Mouse (Mus musculus) thymus, postnatal 0 days (tissue): ENCODE measurements around the gene Mkln1. TPM values are rescaled to one million over a fixed set of nuclear protein-coding genes. Genes with fewer than 3 reads are reported as not detected.

ENCODE experiments used
- DNase-seq: peaks from one replicate; pipeline ENCODE4 v3.0.0-alpha.2; 2015; ENCODE audit warnings: low spot score
- polyA plus RNA-seq: library from polyadenylated mRNA; unstranded; fragments of >200 nt; fragmentation: Nextera tagmentation; extraction: Ambion mirVana; gene quantifications from 2 replicates; pipeline ENCODE4 v1.2.1, GENCODE M21; 2015

Mkln1 gene
- polyA plus RNA-seq, 1 experiment from 2014 or later, result 207 TPM

DNA sequence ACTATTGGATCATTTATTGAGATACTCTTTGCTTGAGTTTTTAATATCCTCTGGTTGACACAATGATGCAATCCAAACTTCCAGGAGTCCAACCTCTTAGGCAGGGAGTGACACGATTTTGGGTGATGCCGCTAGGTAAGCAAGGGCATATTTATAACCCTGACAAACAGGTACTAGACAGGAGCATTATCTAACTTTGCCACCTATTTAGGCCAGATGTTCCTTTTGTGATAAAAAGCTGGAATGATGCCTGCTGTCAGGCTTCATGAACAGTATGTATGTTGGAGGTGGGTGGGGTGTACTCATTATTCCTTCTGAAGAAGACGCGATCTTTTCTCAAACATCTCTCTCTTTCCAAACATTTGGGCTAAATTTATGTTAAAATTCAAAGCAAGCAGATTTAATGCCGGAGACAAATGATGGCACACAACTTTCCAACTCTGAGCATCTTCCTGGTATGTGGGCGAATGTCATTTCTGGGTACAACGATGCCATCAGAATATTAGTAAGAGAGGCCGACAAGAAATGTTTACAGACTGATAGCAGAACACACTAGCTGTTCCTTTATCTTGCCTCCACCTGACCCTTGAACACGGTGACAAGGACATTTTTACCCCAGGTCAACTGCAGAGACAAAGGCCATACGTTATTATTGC is 632 bp upstream of the Mkln1 start:
- no peak for DNase-seq

DNA sequence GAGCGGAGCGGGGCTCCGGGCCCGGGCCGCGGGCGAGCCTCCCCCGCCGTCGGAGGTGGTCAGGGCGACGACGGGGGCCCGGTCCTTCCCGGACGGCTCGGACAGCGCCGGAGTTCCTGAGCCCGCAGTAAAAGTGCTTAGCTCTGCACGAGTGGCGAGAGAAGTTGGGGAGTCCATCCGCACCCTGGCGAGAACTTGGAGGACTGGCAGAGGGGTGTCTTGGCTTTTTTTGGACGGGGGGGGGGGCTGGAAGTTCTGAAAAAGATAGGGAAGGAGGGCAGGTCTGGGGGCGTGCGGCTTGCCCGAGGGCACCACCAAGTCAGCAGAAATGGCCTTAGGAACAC is 643 bp downstream of the Mkln1 start:
- DNase-seq, result no peak

DNA sequence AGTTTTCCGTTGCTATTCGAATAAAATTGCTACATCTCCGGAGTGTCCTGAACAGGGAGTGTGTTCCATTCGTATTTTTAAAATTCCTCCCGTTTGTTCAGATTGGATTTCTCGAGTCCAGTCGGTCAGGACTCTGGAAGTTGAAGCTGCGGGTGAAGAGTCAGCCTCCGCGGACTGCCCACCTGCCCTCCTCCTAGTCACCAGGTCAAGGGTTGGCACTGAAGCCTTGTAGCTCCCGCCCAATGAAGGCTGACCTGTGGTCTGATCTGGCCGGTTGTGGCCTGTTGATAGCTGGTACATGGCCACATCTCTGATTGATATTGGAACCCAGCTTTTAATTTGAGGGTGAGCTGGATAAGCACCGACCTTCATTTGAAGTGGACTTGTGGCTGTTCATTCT is 1.0 kb downstream of the Mkln1 start:
- no peak for DNase-seq

DNA sequence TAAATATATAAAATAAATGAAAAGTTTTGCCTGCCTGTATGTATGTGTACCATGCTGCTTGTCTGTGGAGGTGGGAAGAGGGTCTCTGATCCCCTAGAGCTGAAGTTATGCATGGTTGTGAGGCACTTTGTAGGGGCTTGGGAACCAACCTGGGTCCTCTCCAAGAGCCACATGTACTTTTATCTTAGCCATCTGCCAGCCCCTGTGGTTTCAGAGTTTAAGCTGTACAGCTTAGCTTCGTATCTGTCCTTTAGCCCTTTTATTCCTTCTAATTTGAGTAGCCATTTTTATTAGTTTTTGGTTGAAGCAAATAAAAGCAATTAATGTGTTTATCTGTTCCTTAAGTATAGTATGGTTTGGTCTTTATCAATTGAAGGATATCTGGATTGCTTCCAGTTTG is 12.5 kb downstream of the Mkln1 start:
- DNase-seq, result no peak

DNA sequence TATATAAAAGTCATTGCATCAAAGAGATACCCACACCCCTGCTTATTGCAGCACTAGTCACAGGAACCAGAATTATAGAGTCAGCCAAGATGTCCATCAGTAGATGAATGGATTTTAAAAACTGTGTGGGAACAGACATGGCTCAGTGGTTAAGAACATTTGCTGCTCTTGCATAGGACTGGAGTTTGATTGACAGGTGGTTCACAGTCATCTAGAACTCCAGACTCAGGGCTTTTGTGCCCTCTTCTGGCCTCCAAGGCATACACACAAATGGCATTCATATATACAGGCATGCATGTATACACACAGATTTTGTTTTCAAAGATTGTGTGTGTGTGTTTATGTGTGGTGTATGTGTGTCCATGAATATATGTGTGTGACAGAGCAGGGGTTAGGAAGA is 14.0 kb downstream of the Mkln1 start:
- peak; percentile 57 for DNase-seq

DNA sequence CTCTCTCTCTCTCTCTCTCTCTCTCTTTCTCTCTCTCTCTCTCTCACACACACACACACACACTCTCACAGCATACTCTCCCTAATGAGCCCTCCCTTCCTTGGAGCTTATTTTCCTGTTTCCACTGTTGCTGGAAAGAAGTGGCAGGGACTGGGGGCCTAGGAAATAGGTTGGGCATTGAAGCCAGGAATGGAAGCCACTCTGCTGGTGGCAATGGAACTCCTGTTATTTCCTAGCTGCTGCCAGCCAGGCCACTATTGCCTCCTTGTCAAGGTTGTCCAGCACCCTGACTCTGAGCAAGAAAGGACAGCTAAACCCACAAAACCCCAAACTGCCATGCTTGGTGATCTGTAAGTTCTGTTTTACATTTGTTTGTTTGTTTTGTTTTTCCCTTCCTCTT is 15.0 kb downstream of the Mkln1 start:
- no peak for DNase-seq

DNA sequence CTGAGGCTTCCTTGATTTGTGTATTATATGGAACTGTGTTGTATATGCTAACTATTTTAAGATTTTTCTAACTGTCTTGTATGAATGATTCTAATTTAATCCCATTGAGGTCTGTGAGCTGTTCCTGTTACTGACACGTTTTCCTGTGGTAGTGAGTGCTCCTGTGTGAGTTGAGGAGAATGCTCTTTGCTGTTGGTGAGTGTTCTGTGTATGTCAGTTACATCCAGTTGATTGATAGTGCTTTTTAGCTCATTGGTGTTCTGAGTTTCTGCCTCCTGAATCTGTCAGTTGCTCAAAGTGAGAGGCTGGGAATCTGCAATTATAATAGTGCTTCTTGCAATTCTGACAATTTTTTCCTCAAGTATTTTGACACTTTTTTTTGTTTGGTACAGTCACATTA is 15.8 kb downstream of the Mkln1 start:
- DNase-seq, result no peak

DNA sequence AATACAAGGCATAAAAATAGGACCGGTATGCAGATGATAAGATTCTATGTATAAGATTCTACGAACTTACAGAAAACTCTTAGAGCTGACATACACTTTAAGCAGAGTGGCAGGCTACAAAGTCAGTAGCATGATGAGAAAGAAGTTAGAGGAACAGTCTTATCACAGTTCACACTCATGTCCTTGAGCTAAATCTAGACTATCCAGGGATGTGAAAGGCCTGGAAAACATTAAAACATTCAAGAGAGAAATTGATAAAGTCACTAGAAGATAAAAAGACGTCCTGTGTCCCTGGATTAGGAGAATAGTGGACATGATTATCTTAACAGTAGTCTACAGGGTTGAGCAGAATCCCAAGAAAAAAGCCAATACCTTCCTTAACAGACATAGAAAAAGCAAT is 26.9 kb downstream of the Mkln1 start:
- no peak for DNase-seq

DNA sequence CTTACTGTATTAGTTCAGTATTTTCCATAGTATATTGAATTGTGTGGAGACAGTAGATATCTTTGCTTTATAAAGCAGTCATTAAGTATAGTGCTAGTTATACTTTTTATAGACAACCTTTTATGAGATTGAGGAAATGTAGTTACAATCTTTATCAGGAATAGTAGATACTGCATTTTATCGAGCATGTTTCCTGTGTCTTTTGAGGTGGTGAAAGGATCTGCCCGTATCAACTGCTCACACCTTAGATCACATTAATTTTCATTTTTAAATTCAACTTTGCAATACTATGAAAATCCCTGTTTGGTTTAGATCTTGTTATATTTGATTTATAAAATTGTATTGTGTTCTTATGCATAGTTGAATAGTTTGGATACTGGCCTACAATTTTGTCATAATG is 38.7 kb downstream of the Mkln1 start:
- DNase-seq, result no peak

DNA sequence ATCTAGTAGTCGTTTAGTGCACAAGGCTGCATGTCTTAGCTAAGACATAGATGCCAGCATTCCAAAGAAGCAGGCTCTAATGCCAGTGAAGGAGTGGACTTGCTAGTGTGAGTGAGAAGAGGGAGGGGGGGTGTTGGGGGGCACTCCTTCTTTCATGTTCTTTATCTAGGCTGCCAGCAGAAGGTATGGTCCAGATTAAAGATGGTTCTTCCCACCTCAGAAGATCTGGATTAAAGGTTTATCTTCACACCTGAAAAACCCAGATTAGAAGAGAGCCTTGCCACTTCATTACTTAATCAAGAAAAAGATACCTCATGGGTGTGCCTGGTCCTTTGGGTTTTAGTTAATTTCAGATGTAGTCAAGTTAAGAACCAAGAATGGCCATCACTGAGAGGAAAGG is 46.7 kb downstream of the Mkln1 start:
- DNase-seq, result no peak

DNA sequence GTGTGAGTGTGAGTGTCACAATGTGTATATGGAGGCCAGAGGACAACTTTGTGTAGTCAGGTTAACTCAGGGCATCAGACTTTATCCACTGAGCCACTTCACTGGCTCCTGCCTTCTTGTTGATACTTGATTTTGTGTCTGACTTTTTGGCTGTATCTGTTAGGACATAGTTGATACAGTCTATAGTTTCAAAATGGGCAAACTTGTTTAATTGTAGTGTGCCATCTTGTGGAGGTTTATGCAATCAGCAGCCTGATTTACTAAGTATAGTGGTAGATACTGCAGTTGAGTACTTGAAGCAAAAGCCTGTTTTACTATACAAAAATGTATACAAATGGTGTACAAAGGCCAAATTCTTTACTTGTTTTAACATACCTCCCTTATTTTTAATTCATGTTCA is 55.2 kb downstream of the Mkln1 start:
- DNase-seq, result peak; percentile 54

DNA sequence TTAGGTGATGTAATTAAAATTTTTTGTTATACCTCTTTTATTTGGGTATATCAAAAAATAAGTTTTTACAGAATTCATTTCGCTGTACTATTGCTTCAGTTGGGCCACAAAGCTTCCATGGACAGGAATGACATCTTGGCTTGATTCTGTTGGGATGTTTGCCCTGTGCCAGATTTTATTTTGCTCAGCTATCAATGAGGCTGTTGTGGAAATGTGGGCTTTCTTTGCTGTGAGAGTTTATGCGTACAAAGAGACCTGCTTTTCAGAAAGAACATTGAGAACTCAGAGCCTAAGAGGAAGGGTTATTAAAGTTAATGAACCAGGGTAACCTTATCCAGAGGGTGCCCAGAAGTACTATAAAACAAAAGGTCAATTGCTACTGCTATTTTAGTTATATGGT is 56.8 kb downstream of the Mkln1 start:
- no peak for DNase-seq

DNA sequence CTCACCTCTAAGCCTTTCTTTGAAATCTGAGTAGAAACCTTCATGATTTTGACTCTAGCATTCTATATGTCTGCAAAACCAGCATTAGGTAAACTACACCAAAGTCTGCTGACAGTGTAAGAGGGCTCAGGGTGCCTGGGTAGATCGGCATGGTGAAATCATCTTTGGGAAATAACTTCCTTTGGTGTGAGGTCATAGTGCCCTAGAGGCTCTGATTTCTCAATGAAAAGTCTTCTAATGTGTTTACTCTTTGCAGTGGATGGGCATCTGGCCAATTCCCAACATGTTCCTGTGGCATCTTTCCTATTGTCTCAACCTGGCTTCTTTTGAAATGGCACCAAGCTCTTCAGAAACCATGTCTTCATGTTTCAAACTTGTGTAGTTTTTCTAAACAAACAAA is 58.5 kb downstream of the Mkln1 start:
- no peak for DNase-seq

DNA sequence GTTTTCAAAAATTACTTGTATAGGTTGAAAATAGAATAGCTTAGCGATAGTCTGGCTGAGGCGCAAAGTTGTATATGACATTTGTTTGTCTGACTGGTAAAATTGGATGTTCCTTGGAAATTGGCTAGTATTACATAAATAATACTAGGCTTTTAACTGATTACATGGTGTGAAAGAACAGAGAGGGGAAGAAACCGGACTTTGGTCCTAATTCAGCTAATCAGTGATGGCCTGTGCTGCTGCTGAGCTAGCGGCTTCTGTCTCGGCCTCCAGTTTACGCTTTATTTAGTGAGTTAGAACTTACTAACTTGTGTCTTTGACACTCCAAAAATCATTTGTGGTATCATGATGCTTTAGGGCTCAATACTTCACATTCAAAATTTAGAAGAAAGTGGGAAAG is 70.9 kb downstream of the Mkln1 start:
- DNase-seq, result no peak

DNA sequence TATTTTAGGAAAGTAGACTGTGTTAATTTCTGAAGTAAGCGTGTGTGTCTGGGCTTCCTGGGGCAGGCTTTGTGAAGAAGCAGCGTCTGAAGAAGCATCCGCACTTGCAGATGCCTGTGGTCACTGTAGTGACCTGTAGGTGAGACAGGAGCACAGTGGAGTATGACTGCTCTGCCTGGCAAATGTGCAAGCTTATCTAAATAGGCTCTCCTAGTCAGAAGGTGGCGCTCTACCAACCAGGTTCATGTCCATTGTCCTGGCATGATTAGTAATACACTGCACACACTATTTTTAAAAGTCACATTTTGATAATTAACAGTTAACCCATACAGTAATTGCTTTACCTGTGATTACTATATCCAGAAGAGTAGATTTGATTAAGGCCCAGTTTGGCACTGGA is 79.7 kb downstream of the Mkln1 start:
- no peak for DNase-seq

DNA sequence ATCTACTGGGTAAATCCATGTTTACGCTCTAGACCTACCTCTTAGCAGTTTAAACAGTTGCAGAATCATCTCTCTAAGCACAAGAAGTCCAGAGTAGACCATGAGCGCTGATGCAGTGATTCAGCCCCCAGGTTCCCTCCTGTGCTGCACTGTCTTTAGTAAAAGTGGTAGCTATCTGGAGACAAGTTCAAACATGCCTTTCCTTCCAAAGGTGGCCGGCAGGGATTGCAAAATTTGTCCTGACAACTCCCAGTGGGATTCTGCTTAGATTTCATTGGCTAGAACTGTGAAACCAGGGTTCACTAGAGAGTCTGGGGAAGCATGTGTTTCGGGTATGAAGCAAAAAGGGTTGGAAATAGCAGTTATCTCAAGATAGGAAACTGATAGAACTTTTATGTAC is 81.5 kb downstream of the Mkln1 start:
- DNase-seq, result no peak

DNA sequence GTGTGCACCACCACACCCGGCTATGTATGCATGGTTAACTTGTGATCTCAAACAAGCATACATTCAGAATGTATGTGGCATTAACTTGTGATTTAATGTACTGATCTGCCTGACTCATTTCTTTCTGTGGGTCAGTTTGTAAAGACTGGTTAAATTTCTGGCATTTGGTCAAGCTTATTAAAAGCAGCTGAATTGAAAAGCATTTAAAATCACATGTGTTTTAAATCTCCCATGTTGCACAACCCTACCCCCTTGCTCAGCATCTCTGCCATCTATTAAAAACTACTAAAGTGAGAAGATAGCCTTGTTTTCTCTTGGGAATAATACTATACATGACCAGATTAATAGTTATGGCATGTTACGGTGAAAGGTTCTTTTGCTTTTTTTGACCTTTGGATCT is 88.1 kb downstream of the Mkln1 start:
- DNase-seq, result no peak

DNA sequence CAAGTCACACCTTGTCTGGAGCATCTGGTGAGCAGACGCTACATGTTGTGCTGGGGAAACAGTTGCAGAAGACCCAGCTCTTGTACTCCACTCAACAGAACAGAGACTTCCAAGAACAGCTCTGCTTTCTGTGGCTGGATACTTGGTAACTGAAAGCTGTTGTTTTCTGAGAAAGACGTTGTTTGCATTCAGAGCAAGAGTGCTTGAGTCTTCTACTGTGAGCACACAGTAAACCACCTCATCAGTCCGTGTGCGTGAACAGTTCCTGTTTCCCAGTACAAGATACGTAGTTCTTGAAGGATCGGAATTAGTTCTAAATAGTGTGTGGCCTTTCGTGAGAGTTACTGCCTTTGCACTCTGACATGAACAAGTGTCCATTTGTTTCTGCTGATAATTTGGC is 91.4 kb downstream of the Mkln1 start:
- no peak for DNase-seq

DNA sequence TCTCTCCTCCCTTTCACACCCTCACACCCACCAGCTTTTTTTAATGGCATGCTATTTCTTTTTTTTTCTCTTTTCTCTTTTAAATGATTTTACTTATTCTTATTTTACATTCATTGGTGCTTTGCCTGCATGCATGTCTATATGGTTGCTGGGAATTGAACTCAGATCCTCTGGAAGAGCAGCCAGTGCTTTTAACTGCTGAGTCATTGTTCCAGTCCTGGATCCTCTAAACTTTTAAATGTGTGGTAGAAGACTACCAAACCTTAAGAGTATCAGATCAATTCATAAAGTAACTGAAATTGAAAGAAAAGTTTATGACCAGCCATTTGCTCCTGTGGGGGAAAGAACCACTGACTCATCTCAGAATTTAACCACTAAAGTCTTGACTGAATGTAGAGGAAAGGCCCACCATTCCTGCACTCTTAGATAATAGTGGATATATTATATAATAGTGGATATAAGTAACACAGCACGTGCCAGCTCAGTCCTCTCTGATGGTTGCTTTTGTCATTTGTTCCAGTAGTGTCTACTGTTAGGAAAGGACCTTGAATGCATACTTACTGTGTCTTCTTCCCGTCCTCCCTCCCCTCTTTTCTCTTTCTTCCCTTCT is 96.7 kb downstream of the Mkln1 start:
- no peak for DNase-seq

DNA sequence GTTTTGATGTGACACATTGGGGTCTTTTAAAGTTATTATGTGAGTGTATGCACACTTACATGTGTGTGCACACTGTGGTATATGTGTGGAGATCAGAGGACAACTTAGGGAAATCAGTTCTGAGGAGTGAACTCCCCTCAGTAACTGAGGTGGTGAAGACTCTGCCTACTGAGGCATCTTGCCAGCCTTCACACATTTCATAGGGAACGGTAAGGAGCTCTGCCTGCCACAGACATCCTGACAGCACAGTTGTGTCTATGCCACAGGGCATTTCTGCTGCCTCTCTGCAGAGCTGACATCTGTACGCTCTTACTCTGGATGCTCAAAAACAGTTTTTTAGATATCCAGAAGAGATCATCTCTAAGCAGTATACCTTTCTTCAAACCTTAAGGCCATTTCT is 97.7 kb downstream of the Mkln1 start:
- no peak for DNase-seq

DNA sequence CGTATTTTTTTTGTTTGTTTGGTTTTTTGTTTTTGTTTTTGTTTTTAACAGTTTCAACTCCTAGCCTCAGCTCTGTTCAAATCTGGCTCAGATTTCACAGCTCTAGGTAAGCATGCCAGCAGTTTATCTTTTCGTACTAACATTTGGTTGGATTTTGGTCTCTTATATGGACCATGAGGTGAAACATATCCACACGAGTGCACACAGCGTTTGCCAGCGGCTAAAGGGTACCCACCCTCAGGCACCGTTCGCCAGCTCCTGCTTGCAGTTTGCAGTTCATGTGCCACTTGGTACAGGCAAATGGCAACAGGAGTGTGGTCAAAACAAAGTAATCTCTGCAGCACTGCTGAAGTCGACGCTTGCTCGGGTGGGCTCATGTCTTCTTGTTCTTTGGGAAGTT is 101.3 kb downstream of the Mkln1 start:
- no peak for DNase-seq

DNA sequence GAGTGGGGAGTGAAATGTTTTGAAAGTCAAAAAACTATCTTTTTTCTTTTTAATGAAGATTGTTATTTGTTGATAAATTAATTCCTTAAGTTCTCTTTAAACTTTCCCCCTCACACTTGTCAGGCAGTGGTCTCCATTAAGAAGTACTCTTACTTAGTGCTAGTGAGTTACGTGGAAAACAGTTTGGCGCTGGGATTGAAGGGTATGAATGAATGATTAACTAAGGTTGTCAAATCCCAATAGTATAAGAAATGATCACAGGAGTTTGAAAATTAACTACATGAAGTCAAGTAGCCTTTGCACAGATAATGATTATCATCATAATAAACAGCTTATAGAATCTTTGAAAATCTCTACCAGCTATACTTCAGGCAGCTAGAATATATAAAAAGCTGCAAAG is 101.7 kb downstream of the Mkln1 start:
- DNase-seq, result no peak

DNA sequence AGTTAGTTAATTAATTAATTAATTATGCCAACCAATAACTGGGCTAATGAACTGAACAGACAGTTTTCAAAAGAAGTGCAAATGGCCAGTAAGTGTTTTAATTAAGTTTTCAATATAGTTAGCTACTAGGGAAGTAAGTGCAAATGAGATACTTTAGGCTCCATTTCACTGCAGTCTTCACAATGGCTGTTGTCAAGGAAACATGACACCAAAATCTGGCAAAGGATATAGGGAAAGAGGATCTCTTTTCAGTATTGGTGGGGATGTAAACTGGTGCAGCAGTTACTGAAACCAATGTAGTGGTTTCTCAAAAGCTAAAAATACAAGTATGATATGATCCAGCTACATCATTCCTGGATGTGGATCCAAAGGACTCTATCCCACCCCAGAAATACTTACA is 102.2 kb downstream of the Mkln1 start:
- DNase-seq, result no peak

DNA sequence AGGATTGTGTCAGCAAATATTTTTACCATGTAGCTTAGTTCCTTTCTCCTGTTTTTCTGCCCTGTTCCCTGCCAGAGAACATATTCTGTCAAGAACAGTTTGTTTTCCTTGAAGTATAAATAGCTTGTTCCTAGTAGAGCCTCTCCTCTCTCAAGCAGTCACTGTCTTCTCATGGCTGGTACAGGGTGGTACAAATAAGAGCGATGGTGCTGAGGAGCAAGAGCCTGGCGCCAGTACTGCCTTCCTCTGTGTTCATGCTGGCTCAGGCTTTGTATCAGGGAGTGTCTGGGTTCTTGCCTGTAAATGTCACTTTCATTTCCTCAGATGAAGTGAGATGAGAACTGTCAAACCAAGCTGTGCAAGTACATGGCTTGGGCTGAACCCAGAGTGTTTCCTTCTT is 104.1 kb downstream of the Mkln1 start:
- no peak for DNase-seq
